In genomic region chr7:47150420-47151061, GRCm38 (mm10) we compare ENCODE assay signal across 9 mouse cellular contexts. TPM values are rescaled to one million over a fixed set of nuclear protein-coding genes. Genes with fewer than 3 reads are reported as not detected.
DNase-seq lines count a peak whose midpoint lies in the region; ATAC-seq lines count a peak whose summit lies in the region.
"Had no signal": no experiment of that assay in that cellular context is flagged by ENCODE, and none has a peak within 500 bp of the region (broad histone marks: within the 10 kb centered on the region; RNA-seq: fewer than 3 reads in every experiment).

No protein-coding gene starts in this region.

- no peaks in the 10 kb centered on the region for H3K9me3 ChIP-seq in liver, embryonic 12.5 days (replicated peaks)
- no peaks in the 10 kb centered on the region for H3K9me3 ChIP-seq in embryonic facial prominence, embryonic 11.5 days (replicated peaks; ENCODE audit: control insufficient read depth, low read length)
- no peaks in the 10 kb centered on the region for H3K9me3 ChIP-seq in hindbrain, embryonic 15.5 days
- no peaks in the 10 kb centered on the region for H3K9me3 ChIP-seq in liver, embryonic 11.5 days (ENCODE audit: control insufficient read depth, low read length)

- no peaks in the 10 kb centered on the region for H3K36me3 ChIP-seq in liver, embryonic 12.5 days
- no peaks in the 10 kb centered on the region for H3K36me3 ChIP-seq in embryonic facial prominence, embryonic 11.5 days (replicated peaks; ENCODE audit: control insufficient read depth, insufficient read depth, low read depth, low read length)
- no peaks in the 10 kb centered on the region for H3K36me3 ChIP-seq in hindbrain, embryonic 15.5 days
- H3K36me3 ChIP-seq in liver, embryonic 11.5 days (ENCODE audit: control insufficient read depth, insufficient read depth, low read length): no peaks in the 10 kb centered on the region

- no peak overlapping the region for H3K4me2 ChIP-seq in liver, embryonic 12.5 days
- H3K4me2 ChIP-seq in embryonic facial prominence, embryonic 11.5 days (ENCODE audit: low read depth, low read length): no peak overlapping the region
- peak overlapping the region; percentile 26 for H3K4me2 ChIP-seq in hindbrain, embryonic 15.5 days
- H3K4me2 ChIP-seq in liver, embryonic 11.5 days: no peak overlapping the region

- DNase-seq in liver: peak; percentile 25
- peak; percentile 70 for DNase-seq in adipocyte (ENCODE audit: low spot score)
- DNase-seq in embryonic facial prominence, embryonic 11.5 days (ENCODE audit: low spot score): peak; percentile 71
- DNase-seq in liver, embryonic 11.5 days (ENCODE audit: low spot score): no peak
- DNase-seq in natural killer cell, adult 2 months (ENCODE audit: low spot score in 2 of 2): peak; percentile 36 to 59
- no peak for DNase-seq in gastrocnemius, postnatal 36 days

- intact Hi-C loops in gastrocnemius, postnatal 36 days (cut with DNase I): loop anchor here (5.0 kb wide), 2 partner anchors 68 to 188 kb away; no protein-coding TSS in a partner anchor

- 0 out of 2 replicates have a peak, but pooled peaks cover 6% of the 10 kb centered on the region for H3K27me3 ChIP-seq in liver, embryonic 12.5 days (replicated peaks)
- H3K27me3 ChIP-seq in embryonic facial prominence, embryonic 11.5 days (ENCODE audit: control insufficient read depth, insufficient read depth, low read length): no peaks in the 10 kb centered on the region
- H3K27me3 ChIP-seq in hindbrain, embryonic 15.5 days: no peaks in the 10 kb centered on the region
- H3K27me3 ChIP-seq in liver, embryonic 11.5 days (replicated peaks; ENCODE audit: control insufficient read depth, insufficient read depth, low read length): no peaks in the 10 kb centered on the region

- H3K4me3 ChIP-seq in liver, embryonic 12.5 days: no peak overlapping the region
- H3K4me3 ChIP-seq in embryonic facial prominence, embryonic 11.5 days (ENCODE audit: low read depth, low read length): no peak overlapping the region
- H3K4me3 ChIP-seq in hindbrain, embryonic 15.5 days: no peak overlapping the region
- H3K4me3 ChIP-seq in liver, embryonic 11.5 days (ENCODE audit: low read depth, low read length): no peak overlapping the region
- H3K4me3 ChIP-seq: erythroblast, embryonic 14.5 days had no signal

- WGBS in liver, embryonic 12.5 days (ENCODE audit: insufficient replicate concordance): 14% methylated on average over 11 of the region's 11 CpGs
- WGBS in embryonic facial prominence, embryonic 11.5 days: 16% methylated on average over 11 of the region's 11 CpGs
- WGBS in hindbrain, embryonic 15.5 days: 17% methylated on average over 11 of the region's 11 CpGs
- WGBS in liver, embryonic 11.5 days: 15% methylated on average over 11 of the region's 11 CpGs

- H3K9ac ChIP-seq in liver, embryonic 12.5 days: no peak overlapping the region
- no peak overlapping the region for H3K9ac ChIP-seq in embryonic facial prominence, embryonic 11.5 days (replicated peaks; ENCODE audit: low read length)
- H3K9ac ChIP-seq in hindbrain, embryonic 15.5 days: no peak overlapping the region
- H3K9ac ChIP-seq in liver, embryonic 11.5 days (ENCODE audit: low read depth, low read length): no peak overlapping the region

- no peak overlapping the region for H3K27ac ChIP-seq in liver, embryonic 12.5 days
- H3K27ac ChIP-seq in embryonic facial prominence, embryonic 11.5 days (replicated peaks; ENCODE audit: low read depth, low read length): no peak overlapping the region
- no peak overlapping the region for H3K27ac ChIP-seq in hindbrain, embryonic 15.5 days (replicated peaks)
- no peak overlapping the region for H3K27ac ChIP-seq in liver, embryonic 11.5 days (ENCODE audit: low read depth, low read length)

- H3K4me1 ChIP-seq in liver, embryonic 12.5 days: no peaks in the 10 kb centered on the region
- H3K4me1 ChIP-seq in embryonic facial prominence, embryonic 11.5 days (ENCODE audit: control insufficient read depth, insufficient read depth, low read length): no peaks in the 10 kb centered on the region
- no peaks in the 10 kb centered on the region for H3K4me1 ChIP-seq in hindbrain, embryonic 15.5 days (replicated peaks)
- no peaks in the 10 kb centered on the region for H3K4me1 ChIP-seq in liver, embryonic 11.5 days (replicated peaks; ENCODE audit: control insufficient read depth, insufficient read depth, low read length)

- no peak for ATAC-seq in liver, embryonic 12.5 days
- ATAC-seq in embryonic facial prominence, embryonic 11.5 days (replicated peaks; ENCODE audit: insufficient number of reproducible peaks, low FRiP score, low TSS enrichment, low read depth): no peak
- ATAC-seq in hindbrain, embryonic 15.5 days (ENCODE audit: low FRiP score, low read depth): peak; percentile 71
- ATAC-seq in liver, embryonic 11.5 days (replicated peaks; ENCODE audit: low FRiP score): 0 out of 2 replicates have a peak, but pooled peaks have one; percentile 31

RNA-seq across cellular contexts. Expression of gene Ptpn5, which starts 17.1 kb away (rescaled TPM):
- polyA plus RNA-seq in liver, embryonic 12.5 days (2016; fragmentation: Nextera tagmentation; extraction: Ambion mirVana): 0.23 TPM in 1 of 2 replicates, not detected in the other
- 2.5 and 4.6 TPM in 2 replicates for polyA plus RNA-seq in embryonic facial prominence, embryonic 11.5 days (2014; fragmentation: Nextera tagmentation; extraction: Ambion mirVana)
- polyA plus RNA-seq in hindbrain, embryonic 15.5 days (2015; fragmentation: Nextera tagmentation; extraction: Ambion mirVana): 152 and 190 TPM in 2 replicates
- polyA plus RNA-seq in liver, embryonic 11.5 days (2014; fragmentation: Nextera tagmentation; extraction: Ambion mirVana): 0.10 and 0.55 TPM in 2 replicates
- total RNA-seq in gastrocnemius, postnatal 36 days (2021): not detected
- polyA plus RNA-seq: erythroblast, embryonic 14.5 days had no signal

RNA-seq across cellular contexts. Expression of gene Mrgpra6, which starts 54.2 kb away (rescaled TPM):
- polyA plus RNA-seq in liver, embryonic 12.5 days (2016; fragmentation: Nextera tagmentation; extraction: Ambion mirVana): not detected in 2 replicates
- not detected in 2 replicates for polyA plus RNA-seq in embryonic facial prominence, embryonic 11.5 days (2014; fragmentation: Nextera tagmentation; extraction: Ambion mirVana)
- polyA plus RNA-seq in hindbrain, embryonic 15.5 days (2015; fragmentation: Nextera tagmentation; extraction: Ambion mirVana): not detected in 2 replicates
- polyA plus RNA-seq in liver, embryonic 11.5 days (2014; fragmentation: Nextera tagmentation; extraction: Ambion mirVana): not detected in 2 replicates
- total RNA-seq in gastrocnemius, postnatal 36 days (2021): not detected
- polyA plus RNA-seq: erythroblast, embryonic 14.5 days had no signal

Comparison
In these comparisons a context has a peak if more than half of its experiments do, and no peak if none do; other contexts are left out.
1. DNase-seq: peak in liver (single experiment), adipocyte (single experiment), embryonic facial prominence, embryonic 11.5 days (single experiment) and natural killer cell, adult 2 months (2 of 2); none in liver, embryonic 11.5 days (single experiment) and gastrocnemius, postnatal 36 days (0 of 2).
2. ATAC-seq: peak in hindbrain, embryonic 15.5 days (single experiment) and liver, embryonic 11.5 days (single experiment); none in liver, embryonic 12.5 days (single experiment) and embryonic facial prominence, embryonic 11.5 days (single experiment).
3. RNA of gene Ptpn5, which starts 17.1 kb away (polyA plus RNA-seq): 152 to 190 TPM in hindbrain, embryonic 15.5 days; 2.5 to 4.6 TPM in embryonic facial prominence, embryonic 11.5 days, 0.10 to 0.55 TPM in liver, embryonic 11.5 days and 0.23 TPM in liver, embryonic 12.5 days; every median in the first group is over 10 times any median in the second.